Mouse (Mus musculus): ENCODE results near the gene Theg. TPM values are rescaled to one million over a fixed set of nuclear protein-coding genes. Genes with fewer than 3 reads are reported as not detected.

Theg gene
- total and polyA plus RNA-seq, 3 experiments, result not detected

DNA sequence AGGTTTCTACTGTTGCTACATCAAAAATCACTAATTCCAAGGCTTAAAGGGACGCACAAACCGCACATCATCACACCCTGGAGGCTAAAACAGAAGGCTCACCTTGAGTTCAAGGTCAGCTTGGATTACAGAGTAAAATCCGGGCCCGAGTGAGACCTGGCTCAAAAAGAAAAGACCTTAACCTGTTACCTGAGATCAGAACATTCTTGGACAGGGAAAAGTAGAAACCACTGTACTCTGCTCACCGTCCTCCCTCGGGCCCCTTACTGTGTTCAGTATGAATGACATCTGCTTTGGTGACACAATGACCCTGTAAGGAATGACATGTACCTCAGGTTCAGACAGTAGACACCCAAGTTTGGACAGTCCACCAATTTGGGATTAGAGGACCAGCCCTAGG lies 12.3 kb downstream of the Theg start:
- H3K4me3 ChIP-seq (ENCODE audit: low read depth, low read length), result no peak overlapping the region
- no peaks in the 10 kb centered on the region for H3K4me1 ChIP-seq (ENCODE audit: insufficient read depth, low read depth, low read length)
- H3K36me3 ChIP-seq (replicated peaks), result no peaks in the 10 kb centered on the region
- DNase-seq (ENCODE audit: low spot score) (no peak), ATAC-seq (ENCODE audit: extremely low read depth, insufficient number of reproducible peaks, low FRiP score, poor library complexity, severe bottlenecking) (no peak)
- H3K9me3 ChIP-seq (replicated peaks), result no peaks in the 10 kb centered on the region
- TF ChIP-seq TAL1 (conservative IDR thresholded peaks at IDR 0.05; ENCODE audit: low read depth, low read length) (no peak), GATA1 (IDR thresholded peaks at IDR 0.05; ENCODE audit: borderline replicate concordance, low read length) (no peak), CTCF (IDR thresholded peaks at IDR 0.05; ENCODE audit: low read depth, low read length) (no peak), POLR2AphosphoS5 (IDR thresholded peaks at IDR 0.05; ENCODE audit: insufficient replicate concordance, low read depth, low read length) (no peak), GATA2 (IDR thresholded peaks at IDR 0.05; ENCODE audit: borderline replicate concordance, low read depth, low read length) (no peak)
- peaks cover 5% of the 10 kb centered on the region; the same call in 1 of the 2 replicates for H3K27me3 ChIP-seq (ENCODE audit: insufficient read depth, low read length)

DNA sequence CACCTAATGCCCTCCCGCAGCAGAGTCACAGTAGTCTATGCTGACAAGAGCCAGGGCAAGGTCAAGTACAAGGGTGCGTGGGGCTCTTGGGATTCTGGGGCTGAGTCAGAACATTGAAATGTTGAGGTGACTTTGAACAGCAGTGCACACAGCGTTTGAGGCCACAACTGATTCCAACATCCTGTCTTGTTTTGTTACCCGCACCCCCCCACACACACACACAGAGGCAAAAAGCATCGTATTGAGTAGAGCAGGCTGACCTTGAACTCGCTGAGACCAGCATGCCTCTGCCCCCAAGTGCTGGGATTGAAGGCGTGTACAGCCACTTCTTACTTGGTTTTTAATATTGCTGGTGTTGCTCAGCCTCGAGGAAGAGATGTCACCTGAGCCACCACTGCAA lies 12.8 kb downstream of the Theg start:
- DNase-seq (ENCODE audit: low spot score), result no peak
- TF ChIP-seq TAL1 (conservative IDR thresholded peaks at IDR 0.05; ENCODE audit: low read depth, low read length) (no peak), CTCF (IDR thresholded peaks at IDR 0.05; ENCODE audit: low read depth, low read length) (no peak), GATA2 (IDR thresholded peaks at IDR 0.05; ENCODE audit: borderline replicate concordance, low read depth, low read length) (no peak), GATA1 (IDR thresholded peaks at IDR 0.05; ENCODE audit: borderline replicate concordance, low read length) (no peak), POLR2AphosphoS5 (IDR thresholded peaks at IDR 0.05; ENCODE audit: insufficient replicate concordance, low read depth, low read length) (no peak)
- ATAC-seq (ENCODE audit: extremely low read depth, insufficient number of reproducible peaks, low FRiP score, poor library complexity, severe bottlenecking), result no peak
- H3K4me1 ChIP-seq (ENCODE audit: insufficient read depth, low read depth, low read length), result no peaks in the 10 kb centered on the region
- H3K9me3 ChIP-seq (replicated peaks), result no peaks in the 10 kb centered on the region
- H3K27me3 ChIP-seq (ENCODE audit: insufficient read depth, low read length), result peaks cover 2% of the 10 kb centered on the region; the same call in 1 of the 2 replicates
- H3K36me3 ChIP-seq (replicated peaks), result no peaks in the 10 kb centered on the region
- H3K4me3 ChIP-seq (ENCODE audit: low read depth, low read length), result no peak overlapping the region

DNA sequence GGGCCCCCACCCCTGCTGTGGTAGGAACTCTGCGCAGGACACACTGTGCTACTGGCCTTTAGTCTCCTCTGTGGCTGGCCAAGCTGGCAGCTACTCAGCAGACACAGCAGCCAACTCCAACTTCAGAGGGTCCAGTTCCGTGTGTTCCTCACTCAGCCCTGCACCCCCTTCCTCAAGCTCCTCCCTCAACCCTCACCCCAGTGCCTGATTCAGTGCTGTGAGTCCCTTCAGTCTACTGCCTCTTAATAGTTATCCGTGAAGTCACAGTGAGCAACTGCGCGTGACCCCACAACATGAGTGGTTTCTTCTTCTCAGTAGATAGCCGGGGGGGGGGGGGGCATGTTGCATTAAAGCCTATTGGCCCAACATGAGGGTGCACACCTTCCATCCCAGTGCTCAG lies 13.5 kb downstream of the Theg start:
- Histone ChIP-seq H3K36me3 (replicated peaks) (no peaks in the 10 kb centered on the region), H3K4me1 (ENCODE audit: insufficient read depth, low read depth, low read length) (no peaks in the 10 kb centered on the region), H3K4me3 (ENCODE audit: low read depth, low read length) (no peak overlapping the region), H3K27me3 (ENCODE audit: insufficient read depth, low read length) (peaks cover 2% of the 10 kb centered on the region; the same call in 1 of the 2 replicates), H3K9me3 (replicated peaks) (no peaks in the 10 kb centered on the region)
- TF ChIP-seq POLR2AphosphoS5 (IDR thresholded peaks at IDR 0.05; ENCODE audit: insufficient replicate concordance, low read depth, low read length), result no peak
- no peak for TF ChIP-seq CTCF (IDR thresholded peaks at IDR 0.05; ENCODE audit: low read depth, low read length)
- no peak for TF ChIP-seq GATA2 (IDR thresholded peaks at IDR 0.05; ENCODE audit: borderline replicate concordance, low read depth, low read length)
- no peak for TF ChIP-seq GATA1 (IDR thresholded peaks at IDR 0.05; ENCODE audit: borderline replicate concordance, low read length)
- no peak for TF ChIP-seq TAL1 (conservative IDR thresholded peaks at IDR 0.05; ENCODE audit: low read depth, low read length)
- ATAC-seq (ENCODE audit: extremely low read depth, insufficient number of reproducible peaks, low FRiP score, poor library complexity, severe bottlenecking) (no peak), DNase-seq (ENCODE audit: low spot score) (no peak)

DNA sequence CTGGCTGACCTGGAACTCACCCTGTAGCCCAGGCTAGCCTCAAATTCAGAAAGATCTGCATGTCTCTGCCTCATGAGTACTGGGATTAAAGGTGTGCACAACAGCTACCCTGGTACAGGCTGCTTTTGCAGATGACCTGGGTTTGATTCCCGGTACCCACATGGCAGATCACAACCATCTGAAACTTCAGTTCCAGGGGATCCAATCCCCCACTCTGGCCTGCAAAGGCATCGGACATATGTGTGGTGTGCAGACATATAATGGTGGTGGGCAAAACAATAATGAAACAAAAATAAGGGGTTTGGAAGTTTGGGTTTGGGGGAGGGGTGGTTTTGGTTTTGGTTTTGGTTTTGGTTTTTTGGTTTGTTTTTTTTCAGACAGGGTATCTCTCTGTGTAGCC lies 15.8 kb downstream of the Theg start:
- no peak for TF ChIP-seq GATA1 (IDR thresholded peaks at IDR 0.05; ENCODE audit: borderline replicate concordance, low read length)
- no peak for TF ChIP-seq GATA2 (IDR thresholded peaks at IDR 0.05; ENCODE audit: borderline replicate concordance, low read depth, low read length)
- no peak for TF ChIP-seq POLR2AphosphoS5 (IDR thresholded peaks at IDR 0.05; ENCODE audit: insufficient replicate concordance, low read depth, low read length)
- TF ChIP-seq TAL1 (conservative IDR thresholded peaks at IDR 0.05; ENCODE audit: low read depth, low read length), result no peak
- no peak for TF ChIP-seq CTCF (IDR thresholded peaks at IDR 0.05; ENCODE audit: low read depth, low read length)
- no peak for ATAC-seq (ENCODE audit: extremely low read depth, insufficient number of reproducible peaks, low FRiP score, poor library complexity, severe bottlenecking)
- H3K27me3 ChIP-seq (ENCODE audit: insufficient read depth, low read length), result no peaks in the 10 kb centered on the region
- no peaks in the 10 kb centered on the region for H3K36me3 ChIP-seq (replicated peaks)
- H3K4me3 ChIP-seq (ENCODE audit: low read depth, low read length), result no peak overlapping the region
- H3K4me1 ChIP-seq (ENCODE audit: insufficient read depth, low read depth, low read length), result no peaks in the 10 kb centered on the region
- no peak for DNase-seq (ENCODE audit: low spot score)
- H3K9me3 ChIP-seq (replicated peaks), result no peaks in the 10 kb centered on the region

DNA sequence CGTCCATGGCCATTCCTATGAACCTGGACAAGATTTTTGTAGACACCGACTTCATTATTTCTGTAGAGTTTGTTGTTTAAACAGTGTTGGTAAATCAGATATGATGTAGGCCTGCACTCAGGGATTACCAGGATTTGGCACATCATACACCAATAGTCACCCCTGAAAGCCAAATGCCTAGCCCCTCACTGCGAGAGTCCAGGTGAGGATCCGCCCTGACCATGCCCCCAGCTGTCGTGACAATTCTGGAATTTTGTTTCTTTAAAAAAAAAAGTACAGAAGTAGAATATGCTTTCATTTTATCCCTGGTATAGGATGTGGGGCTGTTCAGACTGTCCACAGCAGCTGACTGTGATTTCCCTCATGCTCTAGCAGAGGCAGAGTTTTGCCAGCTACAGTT lies 17.2 kb downstream of the Theg start:
- Histone ChIP-seq H3K9me3 (replicated peaks) (no peaks in the 10 kb centered on the region), H3K27me3 (ENCODE audit: insufficient read depth, low read length) (no peaks in the 10 kb centered on the region), H3K4me1 (ENCODE audit: insufficient read depth, low read depth, low read length) (no peaks in the 10 kb centered on the region), H3K36me3 (replicated peaks) (no peaks in the 10 kb centered on the region), H3K4me3 (ENCODE audit: low read depth, low read length) (no peak overlapping the region)
- DNase-seq (ENCODE audit: low spot score) (no peak), ATAC-seq (ENCODE audit: extremely low read depth, insufficient number of reproducible peaks, low FRiP score, poor library complexity, severe bottlenecking) (no peak)
- no peak for TF ChIP-seq TAL1 (conservative IDR thresholded peaks at IDR 0.05; ENCODE audit: low read depth, low read length)
- TF ChIP-seq GATA1 (IDR thresholded peaks at IDR 0.05; ENCODE audit: borderline replicate concordance, low read length), result no peak
- no peak for TF ChIP-seq POLR2AphosphoS5 (IDR thresholded peaks at IDR 0.05; ENCODE audit: insufficient replicate concordance, low read depth, low read length)
- TF ChIP-seq CTCF (IDR thresholded peaks at IDR 0.05; ENCODE audit: low read depth, low read length), result no peak
- TF ChIP-seq GATA2 (IDR thresholded peaks at IDR 0.05; ENCODE audit: borderline replicate concordance, low read depth, low read length), result no peak

DNA sequence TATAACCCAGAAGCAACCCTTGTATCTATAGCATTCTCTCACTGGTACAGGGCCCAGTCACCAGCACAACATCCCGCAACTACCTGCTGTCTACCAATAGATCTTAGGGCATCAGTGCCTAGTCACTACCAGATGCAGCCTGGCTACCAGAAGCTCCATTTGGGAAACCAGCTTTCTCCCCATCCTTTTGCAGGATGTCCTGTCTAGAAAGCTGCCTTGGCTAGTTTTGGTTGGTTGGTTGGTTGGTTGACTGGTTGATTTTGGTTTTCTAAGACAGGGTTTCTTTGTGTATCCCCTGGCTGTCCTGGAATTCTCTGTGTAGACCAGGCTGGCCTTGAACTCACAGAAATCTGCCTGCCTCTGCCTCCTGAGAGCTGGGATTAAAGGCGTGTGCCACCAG lies 27.4 kb downstream of the Theg start:
- Histone ChIP-seq H3K4me3 (ENCODE audit: low read depth, low read length) (no peak overlapping the region), H3K4me1 (ENCODE audit: insufficient read depth, low read depth, low read length) (no peaks in the 10 kb centered on the region), H3K9me3 (replicated peaks) (peaks cover 11% of the 10 kb centered on the region), H3K36me3 (replicated peaks) (no peaks in the 10 kb centered on the region), H3K27me3 (ENCODE audit: insufficient read depth, low read length) (0 out of 2 replicates have a peak, but pooled peaks cover 2% of the 10 kb centered on the region)
- no peak for DNase-seq (ENCODE audit: low spot score)
- TF ChIP-seq CTCF (IDR thresholded peaks at IDR 0.05; ENCODE audit: low read depth, low read length) (no peak), GATA2 (IDR thresholded peaks at IDR 0.05; ENCODE audit: borderline replicate concordance, low read depth, low read length) (no peak), POLR2AphosphoS5 (IDR thresholded peaks at IDR 0.05; ENCODE audit: insufficient replicate concordance, low read depth, low read length) (no peak), GATA1 (IDR thresholded peaks at IDR 0.05; ENCODE audit: borderline replicate concordance, low read length) (no peak), TAL1 (conservative IDR thresholded peaks at IDR 0.05; ENCODE audit: low read depth, low read length) (no peak)
- no peak for ATAC-seq (ENCODE audit: extremely low read depth, insufficient number of reproducible peaks, low FRiP score, poor library complexity, severe bottlenecking)
